Mouse (Mus musculus): ENCODE results near the gene Snapc5. TPM values are rescaled to one million over a fixed set of nuclear protein-coding genes. Genes with fewer than 3 reads are reported as not detected.
"Not testable (repeated sequence)": the region's sequence is repeated elsewhere in the genome, so short reads cannot be mapped to it uniquely, and the experiment has no call there.

The Snapc5 gene
- total RNA-seq, 1 experiment from 2014 or later: 22.9 TPM

DNA sequence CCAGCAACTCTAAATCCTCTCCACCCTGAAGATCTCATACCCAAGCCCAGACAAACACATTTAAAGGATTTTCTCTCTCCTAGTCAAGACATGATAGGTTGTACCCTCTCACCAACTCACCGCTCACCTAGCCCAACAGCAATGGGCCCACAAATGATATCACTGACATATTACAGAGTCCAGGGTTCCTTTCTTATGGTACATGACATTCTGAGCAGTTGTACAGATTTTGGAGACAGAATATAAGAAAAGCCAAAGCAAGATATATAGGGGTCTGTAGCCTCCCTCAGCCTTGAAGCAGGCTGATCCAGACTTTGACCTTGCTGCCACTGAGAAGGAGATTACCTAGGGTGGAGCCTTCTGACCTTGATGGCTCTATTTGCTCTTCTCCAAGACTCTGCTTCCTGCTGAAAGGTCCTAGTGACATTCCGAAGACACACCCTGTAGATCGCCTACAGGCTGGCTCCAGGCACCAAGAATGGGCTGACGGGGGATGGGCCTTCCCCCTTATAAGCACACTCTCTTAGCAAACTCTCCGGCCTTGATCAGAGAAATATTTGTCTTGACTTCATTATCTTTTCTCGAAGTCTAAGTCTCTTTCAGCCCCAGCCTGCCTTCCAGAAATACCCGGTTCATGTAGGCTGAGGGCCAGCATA, 19.8 kb downstream of the Snapc5 start:
- not testable (repeated sequence) for DNase-seq

DNA sequence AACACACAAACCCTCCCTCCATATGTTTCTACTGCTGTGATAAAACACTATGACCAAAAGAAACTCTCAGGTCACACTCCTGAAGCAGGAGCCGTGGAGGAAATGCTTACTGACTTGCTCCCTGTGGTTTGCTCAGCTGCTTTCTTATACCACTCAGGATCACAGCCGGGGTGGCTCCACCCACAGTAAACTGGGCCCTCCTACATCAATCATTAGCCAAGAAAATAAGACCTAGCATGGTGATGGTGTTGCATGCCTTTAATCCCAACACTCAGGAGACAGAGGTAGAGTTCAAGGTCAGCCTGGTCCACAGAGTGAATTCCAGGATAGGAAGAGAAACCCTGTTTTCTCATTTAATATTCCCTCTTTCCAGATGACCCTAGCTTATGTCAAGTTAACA, 20.8 kb downstream of the Snapc5 start:
- no peak for DNase-seq

DNA sequence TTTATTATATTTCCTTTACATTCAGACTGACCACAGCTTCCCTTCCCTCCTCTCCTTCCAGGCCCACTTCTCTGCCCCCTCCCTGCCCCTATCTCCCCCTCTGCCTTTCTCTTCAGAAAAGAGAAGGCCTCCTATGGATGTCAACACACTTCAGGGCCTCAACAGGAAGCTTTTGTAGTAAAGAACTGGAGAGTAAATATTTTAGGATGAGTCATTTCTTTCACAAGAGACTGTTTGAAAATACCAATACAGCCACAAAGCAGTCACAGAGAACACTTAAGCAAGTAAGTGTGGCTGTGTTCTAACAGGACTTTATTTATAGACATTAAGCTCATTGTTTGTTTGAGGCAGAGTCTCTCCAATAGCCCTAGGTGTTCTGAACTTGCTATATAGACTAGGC, 23.3 kb downstream of the Snapc5 start:
- no peak for DNase-seq

DNA sequence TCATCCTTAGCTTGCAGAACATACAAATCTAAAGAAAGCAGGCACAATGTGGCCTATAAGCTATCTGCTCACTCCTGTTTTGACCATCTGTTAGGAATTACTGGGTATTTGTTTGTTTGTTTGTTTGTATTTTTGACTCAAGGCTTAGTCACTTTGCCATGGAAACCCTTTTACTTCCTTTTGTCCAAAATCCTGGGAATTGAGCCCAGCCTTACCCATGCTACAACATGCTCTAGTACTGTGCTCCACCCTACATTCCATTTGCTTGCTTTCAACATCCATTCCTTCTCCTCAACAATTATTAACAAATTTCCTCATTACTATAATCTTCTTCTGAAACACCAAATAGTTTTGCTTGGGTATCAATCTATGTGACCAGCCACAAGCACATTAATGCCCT, 23.8 kb downstream of the Snapc5 start:
- DNase-seq: no peak

DNA sequence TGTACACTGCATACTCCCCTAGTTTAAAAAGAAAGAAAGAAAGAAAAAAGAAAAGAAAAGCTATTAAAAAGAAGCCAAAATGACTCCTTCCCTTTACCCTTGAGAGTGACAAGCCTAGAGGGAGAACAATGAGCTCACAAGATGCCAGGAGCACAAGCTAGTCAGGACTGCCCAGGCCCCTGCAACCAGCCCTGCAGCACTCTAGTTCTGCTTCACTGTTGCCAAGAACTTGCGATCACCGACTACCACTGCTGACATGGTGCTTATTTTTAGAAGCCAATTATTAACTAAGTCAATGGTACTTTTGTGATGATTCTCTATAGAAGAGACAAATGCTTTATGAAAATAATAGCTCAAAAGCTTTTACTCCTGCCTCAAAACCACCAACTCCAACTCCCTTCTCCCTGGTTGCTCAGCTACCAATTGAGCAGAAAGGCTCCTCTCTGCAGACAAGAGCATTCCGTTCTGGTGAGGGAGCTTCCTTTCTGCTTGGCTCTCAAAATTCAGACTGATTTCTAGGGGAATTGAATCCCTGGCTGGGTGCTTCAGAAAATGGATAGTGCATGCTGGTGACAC, 28.5 kb downstream of the Snapc5 start:
- no peak for DNase-seq

DNA sequence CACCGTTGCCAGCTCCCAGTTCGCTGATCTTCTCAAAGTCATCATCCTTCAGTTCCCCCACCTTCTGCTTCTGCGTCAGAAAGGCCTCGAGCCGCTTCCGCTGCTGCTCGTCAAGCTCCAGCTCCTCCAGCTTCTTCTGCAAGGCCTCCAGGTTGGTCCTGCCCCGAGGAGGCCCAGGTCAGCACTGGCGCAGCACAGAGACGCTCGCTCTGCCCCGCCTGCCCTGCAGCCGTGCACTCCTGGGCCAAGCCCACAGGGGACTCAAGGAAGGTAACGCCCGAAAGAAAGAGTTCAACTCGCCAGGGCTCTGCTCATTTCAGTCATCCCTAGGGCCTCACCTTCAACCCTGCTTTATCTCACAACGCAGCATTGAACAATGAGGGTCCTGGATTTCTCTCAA, 35.4 kb downstream of the Snapc5 start:
- DNase-seq: no peak

DNA sequence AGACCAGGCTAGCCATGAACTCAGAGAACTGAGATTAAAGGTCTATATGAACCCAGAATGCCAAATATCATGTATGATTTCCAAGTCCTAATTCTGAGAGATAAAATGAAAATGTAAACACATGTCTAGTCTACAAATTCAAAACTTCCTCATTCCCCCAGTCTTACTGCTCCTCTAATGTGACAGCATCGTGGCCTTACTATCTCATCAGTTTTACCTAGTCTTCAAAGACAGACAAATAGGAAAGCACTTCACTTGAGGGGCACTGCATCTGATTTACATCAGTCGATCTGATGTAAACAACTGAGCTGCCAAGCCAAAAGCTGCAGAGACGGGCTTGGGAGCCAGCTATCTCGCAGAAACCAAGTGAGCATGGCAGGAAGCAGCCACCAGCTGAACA, 37.0 kb downstream of the Snapc5 start:
- DNase-seq: no peak

DNA sequence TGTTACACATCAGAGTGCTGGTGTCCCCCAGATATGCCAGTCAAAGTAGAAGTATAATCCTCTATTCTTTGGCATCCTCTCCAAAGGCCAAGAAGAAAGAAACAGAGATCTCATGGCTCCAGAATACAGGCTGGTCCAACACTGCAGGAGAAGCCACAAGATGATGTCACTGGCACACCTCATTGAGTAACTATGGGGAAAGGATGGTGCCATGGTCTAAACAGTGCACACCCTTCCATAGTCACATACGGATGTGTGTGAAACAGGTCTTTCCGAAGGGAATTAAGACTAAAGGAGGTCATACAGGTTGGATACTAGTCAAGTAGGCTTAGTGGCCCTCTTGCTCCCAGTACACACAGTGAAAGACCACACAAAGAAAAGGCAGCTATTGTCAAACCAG, 37.6 kb downstream of the Snapc5 start:
- no peak for DNase-seq

DNA sequence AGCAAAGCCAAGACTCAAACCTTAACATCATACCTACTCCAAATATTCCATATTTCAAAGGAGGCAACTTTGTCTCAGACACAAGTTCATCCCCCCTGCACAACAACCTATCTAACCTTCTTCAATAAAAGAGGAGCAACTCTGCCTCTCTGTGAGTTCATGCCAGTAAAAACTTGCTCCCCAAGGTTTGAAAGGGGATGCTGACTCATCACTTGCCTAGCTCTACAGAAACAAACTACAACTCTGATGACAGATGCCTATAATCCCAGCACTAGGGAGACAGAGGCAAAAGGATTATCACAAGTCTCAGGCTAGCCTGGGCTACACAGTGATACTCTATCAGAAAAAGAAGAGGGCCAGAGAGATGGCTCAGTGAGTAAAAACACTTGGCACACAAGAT, 38.8 kb downstream of the Snapc5 start:
- DNase-seq: no peak

DNA sequence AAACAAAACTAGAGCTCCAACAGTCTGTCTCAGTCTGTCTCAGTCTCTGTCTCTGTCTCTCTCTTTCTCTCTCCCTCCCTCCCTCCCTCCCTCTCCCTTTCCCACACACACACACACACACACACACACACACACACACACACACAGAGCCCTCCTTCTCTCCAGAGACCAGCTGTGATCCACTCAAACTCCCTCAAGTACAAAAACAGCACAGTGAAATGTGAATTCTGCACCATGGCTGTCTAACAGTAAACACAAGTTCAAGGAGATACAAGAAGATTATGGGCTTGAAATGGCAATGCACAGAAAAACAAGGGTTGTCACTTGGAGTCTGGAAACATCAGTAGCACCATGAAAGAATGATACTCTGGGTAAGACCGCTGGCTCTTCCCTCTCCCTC, 40.2 kb downstream of the Snapc5 start:
- DNase-seq: no peak

DNA sequence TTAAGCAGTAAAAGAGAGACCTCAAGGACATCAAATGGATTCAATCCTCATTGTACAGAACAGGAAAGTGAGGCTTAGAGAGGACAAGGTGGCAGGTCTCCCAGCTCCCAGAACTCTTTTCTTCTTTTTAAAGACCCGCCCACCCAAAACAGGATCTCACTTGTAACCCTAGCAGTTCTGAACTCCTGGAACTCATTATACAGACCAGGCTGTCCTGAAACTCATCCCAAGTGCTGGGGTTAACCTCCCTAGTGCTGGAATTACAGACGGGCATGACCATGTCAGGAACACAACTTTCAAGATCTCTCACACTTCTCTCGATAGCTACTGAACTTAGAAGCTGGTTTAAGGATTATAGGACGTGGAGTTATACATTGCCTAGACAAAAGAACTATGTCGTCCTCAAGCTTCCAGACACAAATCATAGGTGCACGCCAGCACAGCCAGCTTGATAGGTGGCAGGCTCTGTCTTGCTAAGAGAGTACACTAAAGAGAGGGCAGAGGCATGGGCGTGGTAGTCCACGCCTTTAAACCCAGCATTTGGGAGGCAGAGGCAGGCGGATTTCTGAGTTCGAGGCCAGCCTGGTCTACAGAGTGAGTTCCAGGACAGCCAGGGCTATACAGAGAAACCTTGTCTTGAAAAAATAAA, 40.8 kb downstream of the Snapc5 start:
- no peak for DNase-seq

DNA sequence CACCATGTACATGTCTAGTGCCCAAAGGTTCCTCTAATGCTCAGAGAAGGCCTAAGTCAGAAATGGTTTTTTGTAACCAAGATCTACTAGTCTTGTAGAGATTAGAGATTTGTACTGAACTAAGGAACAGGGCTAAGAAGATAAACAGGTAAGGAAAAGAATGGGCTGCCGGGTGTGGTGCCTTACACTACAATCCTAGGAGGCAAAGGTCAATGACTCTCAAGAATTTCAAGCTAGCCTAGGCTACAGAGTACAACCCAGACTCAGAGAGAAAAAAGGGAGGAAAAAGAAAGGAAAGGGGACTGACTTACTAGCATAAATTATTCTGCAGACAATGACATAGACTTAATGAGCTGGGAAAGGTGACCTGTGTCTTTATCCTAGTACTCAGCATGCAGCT, 41.5 kb downstream of the Snapc5 start:
- no peak for DNase-seq

DNA sequence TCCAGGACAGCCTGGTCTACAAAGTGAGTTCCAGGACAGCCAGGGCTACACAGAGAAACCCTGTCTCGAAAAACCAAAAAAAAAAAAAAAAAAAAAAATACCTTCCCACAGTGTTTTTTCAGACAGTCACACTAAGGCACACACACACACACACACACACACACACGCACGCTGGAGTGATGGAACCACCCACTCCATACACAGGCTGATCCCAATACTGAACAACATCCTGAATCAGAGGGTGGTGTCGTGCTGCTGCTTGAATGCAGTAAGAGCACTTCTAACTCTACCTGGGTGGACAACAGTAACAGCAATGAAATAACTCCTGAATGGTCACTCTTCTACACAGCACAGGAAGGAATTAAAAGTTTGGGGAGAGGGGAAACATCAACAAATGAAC, 42.4 kb downstream of the Snapc5 start:
- no peak for DNase-seq

DNA sequence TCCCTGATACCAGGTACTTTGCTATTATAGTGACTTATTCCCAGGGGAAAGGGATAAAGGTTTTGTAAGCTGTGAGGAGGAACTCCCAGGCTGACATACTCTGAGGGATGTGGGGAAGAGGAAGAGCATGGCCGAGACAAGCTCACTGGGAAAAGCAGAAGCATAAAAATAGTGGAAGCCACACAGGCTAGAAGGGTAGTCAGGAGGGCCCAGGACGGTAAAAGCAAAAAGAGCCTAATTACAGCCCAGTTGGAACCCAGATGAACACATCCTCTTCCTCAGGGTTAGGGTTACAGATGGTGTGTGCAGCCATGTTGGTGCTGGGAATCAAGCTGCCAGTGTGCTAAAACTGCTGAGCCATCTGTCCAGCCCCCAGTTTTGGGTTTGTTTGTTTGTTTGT, 43.0 kb downstream of the Snapc5 start:
- DNase-seq: no peak

DNA sequence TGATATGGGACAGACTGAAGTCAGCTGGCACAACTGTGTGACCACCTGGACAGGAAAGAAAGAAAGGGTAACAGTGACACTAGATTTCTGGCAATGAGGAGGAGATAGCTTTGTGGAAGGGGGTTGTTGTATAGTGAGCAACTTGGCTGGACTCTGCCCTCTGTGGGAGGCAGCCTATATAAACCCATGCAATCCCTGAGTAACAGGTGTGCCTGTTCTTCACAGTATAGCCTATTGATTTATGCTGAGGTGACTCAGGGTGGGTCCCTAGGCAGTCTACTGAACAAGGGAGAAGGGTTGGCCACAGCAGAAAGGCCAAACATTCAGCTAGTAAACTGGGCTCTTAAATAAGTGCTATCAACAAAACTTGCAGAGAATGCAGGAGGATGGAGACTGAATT, 46.7 kb downstream of the Snapc5 start:
- no peak for DNase-seq

DNA sequence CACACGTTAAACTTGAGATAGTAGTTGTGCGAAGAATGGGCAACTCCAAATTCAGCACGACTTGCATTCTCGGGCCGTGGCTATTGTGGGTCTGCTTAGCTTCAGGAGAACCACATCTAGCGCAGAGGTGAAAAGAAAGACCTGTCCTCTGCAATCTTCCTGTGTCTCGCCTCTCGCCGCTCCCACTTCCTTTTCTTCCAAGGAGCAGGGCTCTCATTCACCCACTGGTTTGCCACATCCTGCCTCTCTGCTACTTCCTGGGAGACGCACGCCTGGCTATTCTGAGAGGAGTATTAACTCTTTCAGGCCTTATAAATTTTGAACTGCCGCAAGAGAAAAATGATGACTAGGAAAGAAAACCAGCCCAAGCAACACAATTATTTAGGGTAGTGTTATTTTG, 48.7 kb downstream of the Snapc5 start:
- no peak for DNase-seq

DNA sequence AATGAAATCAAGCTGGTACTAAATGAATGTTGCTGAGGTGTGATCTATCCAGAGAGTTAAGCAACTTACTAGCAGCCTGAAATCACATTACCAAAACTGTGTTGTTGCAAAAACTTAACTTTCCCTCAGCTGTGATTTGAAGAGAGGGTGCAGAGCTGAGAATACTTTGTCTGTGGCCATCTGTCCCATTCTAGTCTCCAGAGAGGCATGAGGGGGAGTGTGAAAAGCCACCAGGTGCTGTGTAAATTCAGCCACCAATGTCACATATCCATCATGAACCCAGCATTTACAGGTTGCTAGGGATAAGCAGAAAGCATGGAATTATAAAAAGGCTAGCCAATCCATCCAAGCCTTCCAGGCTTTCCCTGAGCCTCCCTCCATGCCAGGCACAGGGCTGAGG, 49.9 kb downstream of the Snapc5 start:
- no peak for DNase-seq

DNA sequence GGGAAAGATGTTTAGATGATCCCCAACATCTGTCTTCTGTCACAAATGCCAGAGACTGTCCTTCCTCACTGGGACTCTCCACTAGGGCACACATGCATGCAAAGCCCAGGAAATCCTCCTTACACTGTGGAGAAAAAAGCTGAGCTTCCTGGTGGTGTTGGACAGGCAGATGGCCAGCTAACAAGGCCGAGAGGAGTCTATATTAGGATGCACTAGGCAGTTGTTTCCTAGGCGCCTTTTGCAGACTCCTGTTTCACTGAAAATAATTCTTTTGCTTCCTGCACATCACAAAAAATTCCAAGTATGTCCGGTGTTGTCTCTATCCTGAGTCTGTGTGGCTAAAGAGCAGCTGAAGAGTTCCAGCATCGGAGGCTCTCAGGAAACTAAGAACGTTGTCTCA, 52.1 kb downstream of the Snapc5 start:
- peak; percentile 13 for DNase-seq

DNA sequence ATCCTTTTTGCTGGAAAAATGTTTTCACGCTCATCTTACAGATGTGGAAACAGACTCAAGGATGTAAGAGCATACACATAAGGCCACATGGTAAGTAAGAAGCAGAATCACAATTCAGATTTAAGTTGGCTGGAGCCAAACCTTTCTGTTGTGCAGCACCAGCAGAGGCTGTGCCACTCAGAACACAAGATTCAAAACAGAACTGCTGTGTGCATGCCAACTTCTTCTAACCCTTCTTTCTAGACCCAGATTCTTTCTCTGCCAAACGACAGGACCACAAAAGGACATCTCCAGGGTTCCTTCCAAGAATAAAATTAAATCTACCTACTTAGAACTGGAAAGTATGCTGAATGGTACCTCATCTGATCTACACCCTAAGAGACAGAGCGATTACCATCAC, 52.6 kb downstream of the Snapc5 start:
- DNase-seq: no peak

DNA sequence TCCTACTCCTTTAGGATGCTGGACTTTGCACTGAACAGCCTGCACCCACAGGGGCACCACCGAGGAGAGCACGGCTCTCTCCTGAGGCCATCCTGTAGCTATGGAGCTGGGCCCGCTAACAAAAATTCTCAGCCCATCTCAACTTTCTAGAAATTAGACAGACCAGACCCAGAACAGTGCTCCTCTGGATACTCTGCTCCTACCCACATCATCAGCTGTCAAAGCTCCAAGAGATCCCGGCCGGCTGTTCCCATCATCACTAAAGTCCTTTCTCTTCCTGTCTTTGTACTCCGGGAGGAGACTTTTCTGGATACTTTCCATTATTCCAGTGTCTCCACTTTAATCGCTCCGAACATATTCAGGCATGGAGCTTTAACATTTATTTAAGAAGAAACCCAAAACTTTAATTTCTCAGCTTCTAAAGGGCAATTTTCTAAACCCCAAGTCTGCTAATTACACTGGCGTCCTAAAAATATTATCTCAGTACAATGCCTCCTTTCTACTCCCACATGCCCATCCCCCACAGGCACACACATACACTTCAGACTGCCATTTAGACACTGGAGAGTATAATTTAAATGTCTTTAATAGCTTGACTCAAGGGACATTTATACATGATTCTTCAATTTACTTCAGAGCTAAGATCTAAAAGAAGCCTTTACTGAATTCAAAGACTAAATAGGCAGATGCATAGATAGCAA, 53.3 kb downstream of the Snapc5 start:
- no peak for DNase-seq

Measured in adrenal gland, postnatal 14 days (tissue).